Mouse (Mus musculus) liver, embryonic 14.5 days (tissue): ENCODE measurements around the gene Inpp5b. TPM values are rescaled to one million over a fixed set of nuclear protein-coding genes. Genes with fewer than 3 reads are reported as not detected.

Experiments used
- ATAC-seq: fragments of 200-750 bp; cut with Nextera tagmentation; 2 replicates; pipeline ENCODE4 v1.8.0; 2017; ENCODE audit warnings: moderate number of reproducible peaks, mild to moderate bottlenecking, moderate library complexity; ENCODE audit not compliant: insufficient read depth
- DNase-seq, 3 experiments: peaks; one replicate each; pipeline ENCODE4 v3.0.0-alpha.2; 2012 to 2013; ENCODE audit warnings: low read depth in 3 of 3, low spot score in 3 of 3
- H3K27ac ChIP-seq: fragments of 300-500 bp; sonication (generic); 2 replicates; pipeline ENCODE4 v1.5.1; 2014; ENCODE audit warnings: moderate library complexity, mild to moderate bottlenecking, control low read depth, inconsistent platforms
- H3K27me3 ChIP-seq: fragments of 300-500 bp; sonication (generic); 2 replicates; pipeline ENCODE4 v1.6.1; 2014; ENCODE audit warnings: mild to moderate bottlenecking, low read length, moderate library complexity; ENCODE audit not compliant: control insufficient read depth, insufficient read depth
- H3K36me3 ChIP-seq: fragments of 300-500 bp; sonication (generic); replicated peaks from 2 replicates; pipeline ENCODE4 v1.6.1; 2014; ENCODE audit warnings: low read depth; ENCODE audit not compliant: control insufficient read depth, insufficient read depth
- H3K4me1 ChIP-seq, 2 experiments: fragments of 200-500 bp in 1 of 2; fragments of 300-500 bp in 1 of 2; sonication (generic) in 1 of 2; replicated peaks; 2 replicates each; pipeline ENCODE4 v1.6.1; 2012 to 2014; ENCODE audit warnings: antibody characterized with exemption in 1 of 2, inconsistent platforms in 1 of 2, low read length in 1 of 2; ENCODE audit not compliant: control insufficient read depth in 2 of 2, insufficient read depth in 2 of 2
- H3K4me2 ChIP-seq: fragments of 300-500 bp; sonication (generic); 2 replicates; pipeline ENCODE4 v1.6.1; 2014; ENCODE audit warnings: low read depth, mild to moderate bottlenecking, control low read depth, moderate library complexity
- H3K4me3 ChIP-seq, 2 experiments: fragments of 200-500 bp in 1 of 2; fragments of 300-500 bp in 1 of 2; sonication (generic) in 1 of 2; 2 replicates each; pipeline ENCODE4 v1.5.1; 2012 to 2014; ENCODE audit warnings: low read depth in 2 of 2, low read length in 2 of 2, mild to moderate bottlenecking in 2 of 2, control low read depth in 1 of 2, inconsistent platforms in 1 of 2, moderate library complexity in 1 of 2; ENCODE audit not compliant: insufficient read depth in 1 of 2
- H3K9ac ChIP-seq: fragments of 300-500 bp; sonication (generic); replicated peaks from 2 replicates; pipeline ENCODE4 v1.6.1; 2014; ENCODE audit warnings: mild to moderate bottlenecking, control low read depth, moderate library complexity
- H3K9me3 ChIP-seq: fragments of 300-500 bp; sonication (generic); 2 replicates; pipeline ENCODE4 v1.6.1; 2016; ENCODE audit warnings: low read length, mixed read lengths; ENCODE audit not compliant: control insufficient read depth
- CTCF ChIP-seq: IDR thresholded peaks from 2 replicates; pipeline ENCODE4 v1.5.1; 2016; ENCODE audit warnings: antibody characterized with exemption, low read depth, control low read depth
- EP300 ChIP-seq: IDR thresholded peaks from 2 replicates; pipeline ENCODE4 v1.6.1; 2016; ENCODE audit warnings: antibody characterized with exemption, low read depth
- WGBS: fragments of 180-500 bp; shearing (Covaris S2); extraction: QIAGEN DNeasy Blood & Tissue Kit; methylation state at CpG from one replicate; pipeline ENCODE4 v1.1.7; 2014; ENCODE audit not compliant: insufficient replicate concordance; 5-methylcytosine and 5-hydroxymethylcytosine counted together
- polyA plus RNA-seq, 2 experiments: library from polyadenylated mRNA; depleted of rRNA in 1 of 2; stranded (reverse) in 1 of 2; unstranded in 1 of 2; fragments of >200 nt; fragmentation: Nextera tagmentation in 1 of 2; extraction: Ambion mirVana in 1 of 2; gene quantifications; 2 replicates each; pipeline versions ENCODE4 v1.2.1 to v1.2.3; 2012 to 2014

Gene Inpp5b
- polyA plus RNA-seq, 2 experiments: 36.6 to 36.7 TPM

GRCm38 (mm10) chr4:124738783-124739182 lies 2.9 kb upstream of the Inpp5b start:
- DNase-seq: no peak
- WGBS: 48% methylated on average over 1 of the region's 1 CpGs
- H3K4me2 ChIP-seq: no peak overlapping the region
- H3K27me3 ChIP-seq: no peaks in the 10 kb centered on the region
- no peaks in the 10 kb centered on the region for H3K9me3 ChIP-seq
- ATAC-seq: no peak
- peaks cover 0 to 9% of the 10 kb centered on the region in 2 experiments; a peak in 3 of 4 replicates for H3K4me1 ChIP-seq
- H3K27ac ChIP-seq: no peak overlapping the region
- no peak overlapping the region for H3K9ac ChIP-seq
- H3K4me3 ChIP-seq: no peak overlapping the region
- no peaks in the 10 kb centered on the region for H3K36me3 ChIP-seq
- TF ChIP-seq EP300 (no peak), CTCF (no peak)

DNA sequence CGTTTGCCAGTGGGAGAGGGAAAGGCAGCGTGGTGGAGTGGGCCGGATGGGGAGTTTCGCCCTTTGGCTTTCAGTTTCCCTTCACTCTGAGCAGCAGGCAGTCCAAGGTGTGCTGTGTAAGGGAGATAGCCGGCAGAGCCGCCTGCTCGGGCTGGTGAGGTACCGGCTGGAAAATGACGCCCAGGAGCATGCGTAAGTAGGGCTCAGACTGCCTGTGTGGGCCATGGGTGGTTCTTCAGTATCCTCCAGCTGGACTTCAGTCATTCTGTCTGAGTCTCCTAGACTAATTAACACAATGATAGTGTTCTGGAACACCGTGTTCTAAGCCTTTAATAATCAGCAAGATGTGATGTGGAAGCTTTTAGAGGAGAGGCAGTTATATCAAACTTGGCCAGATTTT lies 1.2 kb downstream of the Inpp5b start:
- ATAC-seq (no peak), DNase-seq (no peak)
- H3K9me3 ChIP-seq: no peaks in the 10 kb centered on the region
- H3K27ac ChIP-seq: no peak overlapping the region
- TF ChIP-seq CTCF (no peak), EP300 (no peak)
- no peak overlapping the region for H3K9ac ChIP-seq
- peaks cover 0 to 8% of the 10 kb centered on the region in 2 experiments; a peak in 2 of 4 replicates for H3K4me1 ChIP-seq
- no peaks in the 10 kb centered on the region for H3K36me3 ChIP-seq
- no peaks in the 10 kb centered on the region for H3K27me3 ChIP-seq
- H3K4me3 ChIP-seq: no peak overlapping the region
- 74% methylated on average over 11 of the region's 11 CpGs for WGBS
- H3K4me2 ChIP-seq: no peak overlapping the region

DNA sequence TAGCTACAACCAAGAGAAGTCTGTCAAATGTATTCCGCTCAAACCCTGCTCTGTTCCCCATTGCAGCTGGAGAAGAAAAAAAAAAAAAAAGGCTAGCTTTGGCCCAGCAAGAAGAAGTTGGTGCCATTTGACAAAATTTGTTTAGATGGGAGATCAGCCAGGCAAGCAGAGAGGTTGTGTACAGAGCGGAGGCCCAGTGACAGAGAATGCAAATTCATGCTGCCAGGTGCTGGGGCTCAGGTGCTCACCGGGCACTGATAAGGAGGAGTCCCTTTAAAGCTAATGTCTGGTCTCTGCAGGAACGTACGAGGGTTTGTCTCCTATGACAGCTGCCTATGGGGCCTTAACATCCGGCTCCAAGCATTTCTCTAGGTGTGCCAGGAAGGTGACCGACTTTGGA lies 4.9 kb downstream of the Inpp5b start:
- Histone ChIP-seq H3K27ac (no peak overlapping the region), H3K36me3 (no peaks in the 10 kb centered on the region), H3K4me1 (peaks cover 3 to 12% of the 10 kb centered on the region in 2 experiments), H3K4me3 (no peak overlapping the region), H3K9me3 (no peaks in the 10 kb centered on the region), H3K4me2 (no peak overlapping the region), H3K27me3 (no peaks in the 10 kb centered on the region), H3K9ac (no peak overlapping the region)
- ATAC-seq: no peak
- DNase-seq: no peak
- no peak for TF ChIP-seq EP300
- 64% methylated on average over 7 of the region's 7 CpGs for WGBS

DNA sequence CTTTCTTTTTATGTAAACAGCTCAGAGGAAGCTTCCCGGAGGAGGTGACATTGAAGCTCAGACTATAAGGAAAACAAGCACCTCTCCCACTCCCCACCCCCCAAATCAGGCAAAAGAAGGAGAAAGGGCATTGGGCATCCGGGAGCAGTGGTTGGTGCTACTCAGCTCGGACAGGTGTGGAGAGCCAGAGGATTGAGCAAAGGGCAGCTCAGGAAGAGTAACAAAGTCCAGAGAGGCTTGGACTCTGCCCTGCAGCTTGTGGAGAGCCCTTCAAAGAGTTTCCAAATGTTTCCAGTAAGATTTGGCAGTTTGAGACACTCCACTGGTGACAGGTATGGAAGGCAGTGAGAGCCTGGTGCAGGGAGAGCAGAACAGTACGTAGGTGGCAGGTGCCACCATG lies 6.2 kb downstream of the Inpp5b start:
- H3K4me1 ChIP-seq: peaks cover 3 to 16% of the 10 kb centered on the region in 2 experiments
- no peaks in the 10 kb centered on the region for H3K9me3 ChIP-seq
- no peak for TF ChIP-seq EP300
- TF ChIP-seq CTCF: no peak
- DNase-seq: no peak
- no peak overlapping the region for H3K4me3 ChIP-seq
- no peak overlapping the region for H3K9ac ChIP-seq
- H3K36me3 ChIP-seq: no peaks in the 10 kb centered on the region
- ATAC-seq: no peak
- 69% methylated on average over 4 of the region's 4 CpGs for WGBS
- H3K27ac ChIP-seq: no peak overlapping the region
- no peaks in the 10 kb centered on the region for H3K27me3 ChIP-seq
- H3K4me2 ChIP-seq: no peak overlapping the region

- H3K27ac ChIP-seq: peak overlapping the region; percentile 95
- H3K36me3 ChIP-seq: no peaks in the 10 kb centered on the region; the same call in 1 of the 2 replicates
- H3K4me2 ChIP-seq: peak overlapping the region; percentile 96
- peaks cover 29 to 45% of the 10 kb centered on the region in 2 experiments for H3K4me1 ChIP-seq
- TF ChIP-seq CTCF (peak; percentile 31), EP300 (no peak)
- H3K27me3 ChIP-seq: no peaks in the 10 kb centered on the region
- peak overlapping the region; percentile 94 to 95 for H3K4me3 ChIP-seq
- ATAC-seq (peak; percentile 95), DNase-seq (peak; percentile 97 to 98 (median 97))
- under 1% methylated on average over 75 of the region's 75 CpGs for WGBS
- H3K9ac ChIP-seq: peak overlapping the region; percentile 84
- H3K9me3 ChIP-seq: no peaks in the 10 kb centered on the region
These were observed 9.9 kb downstream of the Inpp5b start for GRCm38 (mm10) chr4:124751300-124752250.
